ENCODE assay signal across 26 mouse cellular contexts in the genomic region with DNA sequence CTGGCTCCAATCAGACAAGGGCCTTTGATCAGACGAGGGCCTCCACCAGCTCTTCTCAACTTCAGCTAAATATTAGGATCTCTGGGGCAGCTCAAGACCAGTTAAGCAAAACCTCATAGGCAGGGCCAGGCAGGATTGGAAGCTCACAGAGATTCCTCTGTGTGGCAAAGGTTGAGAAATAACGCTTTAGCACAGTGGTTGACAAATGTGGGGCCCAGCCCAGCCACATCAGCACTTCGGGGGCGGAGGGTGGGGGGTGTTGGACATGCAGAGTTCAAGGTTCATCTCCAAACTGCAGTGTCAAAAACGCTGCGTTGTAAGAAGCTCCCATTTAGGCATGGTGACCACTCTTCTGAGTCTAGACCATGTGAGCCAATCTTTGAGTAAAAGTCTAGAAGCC. TPM values are rescaled to one million over a fixed set of nuclear protein-coding genes. Genes with fewer than 3 reads are reported as not detected.
DNase-seq lines count a peak whose midpoint lies in the region; ATAC-seq and TF ChIP-seq lines count a peak whose summit lies in the region.
"Had no signal": no experiment of that assay in that cellular context is flagged by ENCODE, and none has a peak within 500 bp of the region (broad histone marks: within the 10 kb centered on the region; RNA-seq: fewer than 3 reads in every experiment).

No protein-coding gene starts in this region.

- no peaks in the 10 kb centered on the region for H3K36me3 ChIP-seq in kidney, adult 2 months (ENCODE audit: control insufficient read depth, insufficient read depth, low read length)
- H3K36me3 ChIP-seq in kidney, embryonic 15.5 days = no peaks in the 10 kb centered on the region
- H3K36me3 ChIP-seq in liver, embryonic 16.5 days (ENCODE audit: control insufficient read depth, insufficient read depth) = no peaks in the 10 kb centered on the region
- H3K36me3 ChIP-seq: G1E; liver, embryonic 13.5 days; midbrain, embryonic 15.5 days; neural tube, embryonic 12.5 days had no signal

- peak; percentile 75 for DNase-seq in kidney, adult 2 months
- DNase-seq in kidney, adult 9 months = peak; percentile 73
- DNase-seq in lung, postnatal 36 days = no peak
- no peak for DNase-seq in adrenal gland, adult 8-10 months
- DNase-seq: adrenal gland, postnatal 10 days; B cell, adult 2 months; cerebellum, adult 2 months; cerebellum, postnatal 36 days; embryo, embryonic 11 days; gastrocnemius, adult 2 months; liver, embryonic 13.5 days; retina, postnatal 1 day; thymus, adult 18-20 months; thymus, postnatal 4 days had no signal

- no peak for ATAC-seq in kidney, embryonic 15.5 days (replicated peaks; ENCODE audit: low FRiP score)
- ATAC-seq in liver, embryonic 16.5 days (ENCODE audit: low read depth) = peak; percentile 21; the same call in 1 of the 2 replicates
- ATAC-seq: forebrain, embryonic 13.5 days; hindbrain, embryonic 16.5 days; midbrain, embryonic 15.5 days; Patski had no signal

- H3K9ac ChIP-seq in kidney, embryonic 15.5 days = no peak overlapping the region
- H3K9ac ChIP-seq in liver, embryonic 16.5 days (ENCODE audit: low read depth, low read length) = no peak overlapping the region
- H3K9ac ChIP-seq: forebrain, embryonic 13.5 days; liver, embryonic 13.5 days; midbrain, embryonic 15.5 days; neural tube, embryonic 12.5 days had no signal

- H3K9me3 ChIP-seq in kidney, embryonic 15.5 days (replicated peaks) = no peaks in the 10 kb centered on the region
- H3K9me3 ChIP-seq in liver, embryonic 16.5 days (replicated peaks; ENCODE audit: control insufficient read depth, low read length) = no peaks in the 10 kb centered on the region
- H3K9me3 ChIP-seq: forebrain, embryonic 13.5 days; G1E; liver, embryonic 13.5 days; midbrain, embryonic 15.5 days; neural tube, embryonic 12.5 days had no signal

- no peak overlapping the region for H3K4me2 ChIP-seq in kidney, embryonic 15.5 days
- H3K4me2 ChIP-seq in liver, embryonic 16.5 days (ENCODE audit: low read depth, low read length) = no peak overlapping the region
- H3K4me2 ChIP-seq: forebrain, embryonic 13.5 days; heart, embryonic 11.5 days; liver, embryonic 13.5 days; midbrain, embryonic 15.5 days; neural tube, embryonic 12.5 days had no signal

- TF ChIP-seq CTCF in kidney, adult 2 months (conservative IDR thresholded peaks at IDR 0.05; ENCODE audit: insufficient read depth, insufficient read length, low read depth, low read length) = no peak

- 61% methylated on average over 6 of the region's 6 CpGs for WGBS in kidney, adult 2 months
- WGBS in kidney, embryonic 15.5 days = 76% methylated on average over 6 of the region's 6 CpGs
- WGBS in liver, embryonic 16.5 days (ENCODE audit: insufficient replicate concordance) = 52% methylated on average over 6 of the region's 6 CpGs

- no peak for TF ChIP-seq POLR2A in kidney, adult 2 months (IDR thresholded peaks at IDR 0.05; ENCODE audit: low read depth, low read length)

- H3K27ac ChIP-seq in kidney, adult 2 months (ENCODE audit: insufficient read depth, low read depth, low read length) = peak overlapping the region; percentile 77
- no peak overlapping the region; the same call in 1 of the 2 replicates for H3K27ac ChIP-seq in kidney, embryonic 15.5 days
- peak overlapping the region; percentile 77 for H3K27ac ChIP-seq in brown adipose tissue, adult 24 weeks (replicated peaks; ENCODE audit: low read depth, low read length)
- no peak overlapping the region for H3K27ac ChIP-seq in liver, embryonic 16.5 days (ENCODE audit: low read length)
- H3K27ac ChIP-seq: forebrain, embryonic 13.5 days; gastrocnemius, adult 2 months; liver, embryonic 13.5 days; macrophage; midbrain, embryonic 15.5 days; neural tube, embryonic 12.5 days had no signal

- H3K27me3 ChIP-seq in kidney, adult 2 months (replicated peaks; ENCODE audit: control insufficient read depth, insufficient read depth, low read length) = no peaks in the 10 kb centered on the region
- H3K27me3 ChIP-seq in kidney, embryonic 15.5 days = no peaks in the 10 kb centered on the region
- H3K27me3 ChIP-seq in liver, embryonic 16.5 days (ENCODE audit: control insufficient read depth, insufficient read depth, low read depth, low read length) = no peaks in the 10 kb centered on the region
- H3K27me3 ChIP-seq: CH12.LX; forebrain, embryonic 13.5 days; liver, embryonic 13.5 days; midbrain, embryonic 15.5 days; neural tube, embryonic 12.5 days; Patski had no signal

- H3K4me1 ChIP-seq in kidney, adult 2 months (ENCODE audit: control insufficient read depth, insufficient read depth, low read length) = peaks cover 49% of the 10 kb centered on the region
- peaks cover 43% of the 10 kb centered on the region for H3K4me1 ChIP-seq in kidney, embryonic 15.5 days
- 0 out of 2 replicates have a peak, but pooled peaks cover 2% of the 10 kb centered on the region for H3K4me1 ChIP-seq in brown adipose tissue, adult 24 weeks (ENCODE audit: control insufficient read depth, insufficient read depth, insufficient read length, low read length)
- no peaks in the 10 kb centered on the region; the same call in 1 of the 2 replicates for H3K4me1 ChIP-seq in liver, embryonic 16.5 days (ENCODE audit: control insufficient read depth, low read depth, low read length)
- H3K4me1 ChIP-seq: forebrain, embryonic 13.5 days; liver, embryonic 13.5 days had no signal

- no peak overlapping the region for H3K4me3 ChIP-seq in kidney, adult 2 months (ENCODE audit: insufficient read depth, low read depth, low read length)
- H3K4me3 ChIP-seq in kidney, embryonic 15.5 days (replicated peaks) = no peak overlapping the region
- no peak overlapping the region for H3K4me3 ChIP-seq in brown adipose tissue, adult 24 weeks (ENCODE audit: insufficient read depth, low read depth, low read length)
- H3K4me3 ChIP-seq in liver, embryonic 16.5 days (ENCODE audit: low read depth, low read length) = no peak overlapping the region
- H3K4me3 ChIP-seq: forebrain, embryonic 13.5 days; gastrocnemius, adult 2 months; liver, embryonic 13.5 days; midbrain, embryonic 15.5 days; neural tube, embryonic 12.5 days had no signal

RNA-seq across cellular contexts. Expression of a gene that starts 21.1 kb away (rescaled TPM):
- polyA plus RNA-seq in kidney, adult 2 months (2012; rRNA removed) = 295 and 328 TPM in 2 replicates
- 14.5 and 15.6 TPM in 2 replicates for polyA plus RNA-seq in kidney, embryonic 15.5 days (2015; fragmentation: Nextera tagmentation; extraction: Ambion mirVana)
- 0.99 TPM in 1 of 2 replicates, not detected in the other for polyA plus RNA-seq in brown adipose tissue, adult 24 weeks (2012; ENCODE audit: insufficient read depth, insufficient read length, missing spikeins)
- polyA plus RNA-seq in liver, embryonic 16.5 days (2015; fragmentation: Nextera tagmentation; extraction: Ambion mirVana) = 0.08 and 0.22 TPM in 2 replicates
- 1 to 10 TPM in 1 of 4 experiments, under 1 TPM in 3; 0.31 to 1.5 (median 0.65) TPM for total RNA-seq in adrenal gland, adult 8-10 months (2022)
- polyA plus RNA-seq: G1E had no signal

Comparison
In these comparisons a context has a peak if more than half of its experiments do, and no peak if none do; other contexts are left out.
1. H3K27ac ChIP-seq: peak in kidney, adult 2 months (single experiment) and brown adipose tissue, adult 24 weeks (single experiment); none in kidney, embryonic 15.5 days (single experiment) and liver, embryonic 16.5 days (single experiment).
2. RNA of a gene that starts 21.1 kb away (polyA plus RNA-seq): 295 to 328 TPM in kidney, adult 2 months; 14.5 to 15.6 TPM in kidney, embryonic 15.5 days, 0.99 TPM in brown adipose tissue, adult 24 weeks and 0.08 to 0.22 TPM in liver, embryonic 16.5 days; every median in the first group is over 10 times any median in the second.
3. DNase-seq: peak in kidney, adult 2 months (single experiment) and kidney, adult 9 months (single experiment); none in lung, postnatal 36 days (single experiment) and adrenal gland, adult 8-10 months (single experiment).